Mouse (Mus musculus) ES-Bruce4 (cell line): ENCODE results near the gene Arid1b. TPM values are rescaled to one million over a fixed set of nuclear protein-coding genes. Genes with fewer than 3 reads are reported as not detected.
"Not testable (repeated sequence)": the region's sequence is repeated elsewhere in the genome, so short reads cannot be mapped to it uniquely, and the experiment has no call there.

Source experiments
- H3K27ac ChIP-seq: 2 replicates; pipeline ENCODE4 v1.5.1; 2012; ENCODE audit warnings: low read length, inconsistent platforms; ENCODE audit not compliant: insufficient read depth
- H3K27me3 ChIP-seq: 2 replicates; pipeline ENCODE4 v1.6.1; 2012; ENCODE audit warnings: mild to moderate bottlenecking, low read length, inconsistent platforms; ENCODE audit not compliant: control insufficient read depth, poor library complexity, insufficient read depth, severe bottlenecking
- H3K36me3 ChIP-seq: 2 replicates; pipeline ENCODE4 v1.6.1; 2012; ENCODE audit warnings: inconsistent platforms, mild to moderate bottlenecking, low read length, moderate library complexity; ENCODE audit not compliant: control insufficient read depth, poor library complexity, insufficient read depth, severe bottlenecking
- H3K4me1 ChIP-seq: one replicate; pipeline ENCODE4 v1.8.1; 2011; ENCODE audit warnings: low read length; ENCODE audit not compliant: control insufficient read depth, insufficient read depth
- H3K4me3 ChIP-seq: 2 replicates; pipeline ENCODE4 v1.5.1; 2011; ENCODE audit warnings: low read depth, mild to moderate bottlenecking, low read length
- H3K9ac ChIP-seq: 2 replicates; pipeline ENCODE4 v1.6.1; 2012; ENCODE audit warnings: low read depth, mild to moderate bottlenecking, inconsistent platforms; ENCODE audit not compliant: poor library complexity, severe bottlenecking
- H3K9me3 ChIP-seq: replicated peaks from 2 replicates; pipeline ENCODE4 v1.6.1; 2012; ENCODE audit warnings: mild to moderate bottlenecking, low read length, inconsistent platforms; ENCODE audit not compliant: control insufficient read depth, poor library complexity, insufficient read depth, severe bottlenecking
- CTCF ChIP-seq: IDR thresholded peaks from one replicate; pipeline ENCODE4 v1.8.1; 2011; ENCODE audit warnings: low read depth, low read length
- EP300 ChIP-seq: IDR thresholded peaks from 2 replicates; pipeline ENCODE4 v1.6.1; 2011; ENCODE audit warnings: low read depth, low read length; ENCODE audit not compliant: insufficient read depth
- POLR2A ChIP-seq: IDR thresholded peaks from one replicate; pipeline ENCODE4 v1.8.1; 2011; ENCODE audit warnings: low read length; ENCODE audit not compliant: insufficient read depth
- polyA plus RNA-seq: library from polyadenylated mRNA; stranded (reverse); fragments of >200 nt; gene quantifications from 2 replicates; pipeline ENCODE4 v1.2.4, GENCODE M21; 2011; ENCODE audit warnings: low read depth; ENCODE audit not compliant: missing spikeins, insufficient read depth, insufficient read length

The Arid1b gene
- polyA plus RNA-seq, 1 experiment: 20.4 TPM

GRCm38 (mm10) chr17:5106263-5107195 is 112.4 kb downstream of the Arid1b start:
- H3K9me3 ChIP-seq: no peaks in the 10 kb centered on the region
- TF ChIP-seq POLR2A (no peak), CTCF (no peak), EP300 (no peak)

GRCm38 (mm10) chr17:5107501-5107900 is 113.4 kb downstream of the Arid1b start:
- no peaks in the 10 kb centered on the region for H3K4me1 ChIP-seq
- no peaks in the 10 kb centered on the region for H3K9me3 ChIP-seq
- H3K9ac ChIP-seq: no peak overlapping the region
- no peak for TF ChIP-seq POLR2A
- no peak for TF ChIP-seq EP300
- TF ChIP-seq CTCF: no peak
- H3K4me3 ChIP-seq: no peak overlapping the region
- H3K27ac ChIP-seq: no peak overlapping the region
- no peaks in the 10 kb centered on the region for H3K36me3 ChIP-seq
- no peaks in the 10 kb centered on the region for H3K27me3 ChIP-seq

More at GRCm38 (mm10) chr17:5106263-5107195, 112.4 kb downstream of the Arid1b start:
- H3K36me3 ChIP-seq: no peaks in the 10 kb centered on the region
- peaks cover 4% of the 10 kb centered on the region for H3K4me1 ChIP-seq
- H3K4me3 ChIP-seq: no peak overlapping the region
- no peak overlapping the region for H3K27ac ChIP-seq
- no peaks in the 10 kb centered on the region for H3K27me3 ChIP-seq
- no peak overlapping the region for H3K9ac ChIP-seq

- H3K36me3 ChIP-seq: no peaks in the 10 kb centered on the region
- no peak overlapping the region for H3K9ac ChIP-seq
- no peaks in the 10 kb centered on the region for H3K27me3 ChIP-seq
- H3K27ac ChIP-seq: no peak overlapping the region
- H3K4me1 ChIP-seq: no peaks in the 10 kb centered on the region
- no peaks in the 10 kb centered on the region for H3K9me3 ChIP-seq
- TF ChIP-seq EP300 (no peak), CTCF (no peak), POLR2A (no peak)
- H3K4me3 ChIP-seq: no peak overlapping the region
Observed at GRCm38 (mm10) chr17:5108022-5108421, 113.9 kb downstream of the Arid1b start.

GRCm38 (mm10) chr17:5108546-5109142 is 114.5 kb downstream of the Arid1b start:
- Histone ChIP-seq H3K27me3 (no peaks in the 10 kb centered on the region), H3K36me3 (no peaks in the 10 kb centered on the region), H3K4me3 (no peak overlapping the region), H3K27ac (no peak overlapping the region), H3K9ac (no peak overlapping the region), H3K4me1 (no peaks in the 10 kb centered on the region), H3K9me3 (no peaks in the 10 kb centered on the region)
- TF ChIP-seq CTCF (no peak), EP300 (no peak), POLR2A (no peak)

GRCm38 (mm10) chr17:5109343-5109742 is 115.2 kb downstream of the Arid1b start:
- no peaks in the 10 kb centered on the region for H3K27me3 ChIP-seq
- H3K9ac ChIP-seq: no peak overlapping the region
- H3K27ac ChIP-seq: no peak overlapping the region
- no peaks in the 10 kb centered on the region for H3K36me3 ChIP-seq
- no peaks in the 10 kb centered on the region for H3K9me3 ChIP-seq
- TF ChIP-seq CTCF: no peak
- TF ChIP-seq POLR2A: no peak
- no peak overlapping the region for H3K4me3 ChIP-seq
- no peaks in the 10 kb centered on the region for H3K4me1 ChIP-seq

GRCm38 (mm10) chr17:5110159-5110558 is 116.0 kb downstream of the Arid1b start:
- TF ChIP-seq CTCF (no peak), POLR2A (no peak)
- Histone ChIP-seq H3K27me3 (no peaks in the 10 kb centered on the region), H3K27ac (no peak overlapping the region), H3K4me3 (no peak overlapping the region), H3K36me3 (no peaks in the 10 kb centered on the region), H3K9me3 (no peaks in the 10 kb centered on the region), H3K9ac (no peak overlapping the region), H3K4me1 (no peaks in the 10 kb centered on the region)

- H3K4me1 ChIP-seq, H3K9me3 ChIP-seq, H3K27me3 ChIP-seq, H3K9ac ChIP-seq, H3K4me3 ChIP-seq, H3K36me3 ChIP-seq, H3K27ac ChIP-seq: not testable (repeated sequence)
Observed at GRCm38 (mm10) chr17:5110981-5111380, 116.8 kb downstream of the Arid1b start.
